Comparison of ENCODE assay signal across 8 mouse cellular contexts in genomic region chr2:37925413-37926132, GRCm38 (mm10).
DNase-seq lines count a peak whose midpoint lies in the region; ATAC-seq and TF ChIP-seq lines count a peak whose summit lies in the region.

No protein-coding gene starts in this region.

- no peak overlapping the region for H3K4me3 ChIP-seq in gastrocnemius, adult 2 months
- H3K4me3 ChIP-seq in lung, postnatal 0 days (ENCODE audit: low read depth, low read length) = no peak overlapping the region

- H3K4me1 ChIP-seq in lung, postnatal 0 days (ENCODE audit: insufficient read depth, low read depth, low read length) = no peaks in the 10 kb centered on the region

- H3K4me2 ChIP-seq in lung, postnatal 0 days (replicated peaks; ENCODE audit: low read depth, low read length) = no peak overlapping the region

- 38% methylated on average over 6 of the region's 6 CpGs for WGBS in lung, postnatal 0 days

- intact Hi-C loops in gastrocnemius, adult 2 months (cut with DNase I) = loop anchor here (1.0 kb wide), 1 partner anchor 451 kb away; no protein-coding TSS in a partner anchor
- intact Hi-C loops in gastrocnemius, postnatal 14 days (cut with DNase I; ENCODE audit: low total_unique reads) = loop anchor here (5.0 kb wide), 1 partner anchor 452 kb away; no protein-coding TSS in a partner anchor

- ATAC-seq in lung, postnatal 0 days = no peak

- H3K27me3 ChIP-seq in lung, postnatal 0 days (replicated peaks; ENCODE audit: insufficient read depth, low read length) = no peaks in the 10 kb centered on the region

- no peak for TF ChIP-seq EP300 in lung, postnatal 0 days (IDR thresholded peaks at IDR 0.05)

- no peak overlapping the region for H3K27ac ChIP-seq in gastrocnemius, adult 2 months
- H3K27ac ChIP-seq in lung, postnatal 0 days (ENCODE audit: low read length) = no peak overlapping the region

- TF ChIP-seq CTCF in gastrocnemius, adult 2 months (IDR thresholded peaks at IDR 0.05) = peak; percentile 93
- TF ChIP-seq CTCF in lung, postnatal 0 days (IDR thresholded peaks at IDR 0.05) = peak; percentile 85

- H3K9ac ChIP-seq in lung, postnatal 0 days (replicated peaks; ENCODE audit: low read depth) = no peak overlapping the region

- DNase-seq in gastrocnemius, adult 2 months = peak; percentile 44
- no peak for DNase-seq in gastrocnemius, postnatal 25 days
- DNase-seq in right cerebral cortex, postnatal 10 days (ENCODE audit: low spot score in 2 of 2) = peak; percentile 53 to 76
- no peak for DNase-seq in right cerebral cortex, adult 18-20 months
- peak; percentile 27 for DNase-seq in cerebellum, adult 8-10 months
- peak; percentile 32 for DNase-seq in gastrocnemius, postnatal 14 days
- peak; percentile 36 for DNase-seq in lung, postnatal 0 days (ENCODE audit: low spot score)
- DNase-seq in spleen, postnatal 4 days (ENCODE audit: low spot score in 2 of 2) = no peak

- no peaks in the 10 kb centered on the region for H3K36me3 ChIP-seq in lung, postnatal 0 days (ENCODE audit: insufficient read depth, low read length)

- H3K9me3 ChIP-seq in lung, postnatal 0 days (ENCODE audit: low read length) = no peaks in the 10 kb centered on the region

Comparison
In these comparisons a context has a peak if more than half of its experiments do, and no peak if none do; other contexts are left out.
1. DNase-seq: peak in gastrocnemius, adult 2 months (single experiment), right cerebral cortex, postnatal 10 days (2 of 2), cerebellum, adult 8-10 months (single experiment), gastrocnemius, postnatal 14 days (single experiment) and lung, postnatal 0 days (single experiment); none in gastrocnemius, postnatal 25 days (single experiment), right cerebral cortex, adult 18-20 months (single experiment) and spleen, postnatal 4 days (0 of 2).